Mouse (Mus musculus): ENCODE results near the gene Plxnd1.

Plxnd1 gene

GRCm38 (mm10) chr6:115956922-115957601, 37.7 kb downstream of the Plxnd1 start:
- DNase-seq (ENCODE audit: low spot score): no peak

- no peak for DNase-seq (ENCODE audit: low spot score)
Observed at GRCm38 (mm10) chr6:115956418-115956921, 38.3 kb downstream of the Plxnd1 start.

GRCm38 (mm10) chr6:115955664-115956063, 39.1 kb downstream of the Plxnd1 start:
- no peak for DNase-seq (ENCODE audit: low spot score)

GRCm38 (mm10) chr6:115955169-115955568, 39.6 kb downstream of the Plxnd1 start:
- no peak for DNase-seq (ENCODE audit: low spot score)

GRCm38 (mm10) chr6:115954506-115955074, 40.2 kb downstream of the Plxnd1 start:
- no peak for DNase-seq (ENCODE audit: low spot score)

GRCm38 (mm10) chr6:115946389-115946788, 48.4 kb downstream of the Plxnd1 start:
- no peak for DNase-seq (ENCODE audit: low spot score)

GRCm38 (mm10) chr6:115945633-115946032, 49.2 kb downstream of the Plxnd1 start:
- no peak for DNase-seq (ENCODE audit: low spot score)

GRCm38 (mm10) chr6:115944638-115945037, 50.2 kb downstream of the Plxnd1 start, which contains the start of gene H1foo:
Gene H1foo, plus strand, starts transcription at chr6:115944938.
- DNase-seq (ENCODE audit: low spot score): no peak

GRCm38 (mm10) chr6:115943498-115944427, 51.0 kb downstream of the Plxnd1 start:
- no peak for DNase-seq (ENCODE audit: low spot score)

- no peak for DNase-seq (ENCODE audit: low spot score)
Observed at GRCm38 (mm10) chr6:115941128-115941527, 53.7 kb downstream of the Plxnd1 start.

GRCm38 (mm10) chr6:115940603-115941002, 54.2 kb downstream of the Plxnd1 start:
- DNase-seq (ENCODE audit: low spot score): no peak

- no peak for DNase-seq (ENCODE audit: low spot score)
Observed at GRCm38 (mm10) chr6:115938798-115939197, 56.0 kb downstream of the Plxnd1 start.

GRCm38 (mm10) chr6:115938011-115938410, 56.8 kb downstream of the Plxnd1 start:
- DNase-seq (ENCODE audit: low spot score): no peak

GRCm38 (mm10) chr6:115935544-115935943, 59.3 kb downstream of the Plxnd1 start:
- DNase-seq (ENCODE audit: low spot score): no peak

- no peak for DNase-seq (ENCODE audit: low spot score)
Observed at GRCm38 (mm10) chr6:115932391-115932790, 62.4 kb downstream of the Plxnd1 start.

- DNase-seq (ENCODE audit: low spot score): no peak
Observed at GRCm38 (mm10) chr6:115931639-115932038, 63.2 kb downstream of the Plxnd1 start, which contains the start of gene Rho. Gene Rho, plus strand, starts transcription at chr6:115931748.

GRCm38 (mm10) chr6:115930018-115930417, 64.8 kb downstream of the Plxnd1 start:
- DNase-seq (ENCODE audit: low spot score): no peak

- DNase-seq (ENCODE audit: low spot score): no peak
Observed at GRCm38 (mm10) chr6:115927292-115928242, 67.2 kb downstream of the Plxnd1 start.

GRCm38 (mm10) chr6:115926416-115926815, 68.4 kb downstream of the Plxnd1 start:
- DNase-seq (ENCODE audit: low spot score): no peak

- no peak for DNase-seq (ENCODE audit: low spot score)
Observed at GRCm38 (mm10) chr6:115924829-115925228, 70.0 kb downstream of the Plxnd1 start.

- no peak for DNase-seq (ENCODE audit: low spot score)
Observed at GRCm38 (mm10) chr6:115919876-115920275, 74.9 kb downstream of the Plxnd1 start.
